Mouse (Mus musculus): ENCODE measurements at regions not wholly inside any gene's neighbourhood (a gene's known extent, or its start where the extent isn't known, plus 50 kb on each side); places are given as distances from the start of the nearest gene placed in this dataset.

DNA sequence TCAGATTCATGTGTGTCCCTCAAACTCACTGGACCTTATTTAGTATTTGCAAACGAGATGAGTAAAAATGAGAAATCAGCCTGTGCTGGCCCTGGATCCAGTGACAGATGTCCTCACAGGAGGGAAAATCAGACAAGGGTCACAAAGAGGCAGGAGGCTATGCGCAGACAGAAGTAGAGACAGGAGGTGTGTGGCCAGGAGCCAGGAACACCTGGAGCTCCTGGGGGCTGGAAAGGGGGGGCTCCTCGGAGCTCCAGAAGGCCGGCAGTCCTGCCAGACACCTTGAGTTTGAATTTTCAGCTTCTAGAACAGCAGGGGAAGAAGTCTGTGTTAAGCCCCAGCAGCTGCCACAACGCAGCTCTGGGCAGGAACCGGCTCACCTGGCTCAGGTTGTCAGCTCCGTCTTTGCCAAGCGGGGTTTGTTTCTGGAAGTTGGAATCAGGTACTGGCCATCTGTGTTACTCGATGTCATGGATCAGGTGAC is 53.7 kb upstream of the Lrpap1 start:
- peak overlapping the region; percentile 70 to 89 for H3K4me3 ChIP-seq (ENCODE audit: insufficient read depth in 1 of 2, low read depth in 2 of 2, low read length in 2 of 2)
- H3K9ac ChIP-seq (replicated peaks), result peak overlapping the region; percentile 91

DNA sequence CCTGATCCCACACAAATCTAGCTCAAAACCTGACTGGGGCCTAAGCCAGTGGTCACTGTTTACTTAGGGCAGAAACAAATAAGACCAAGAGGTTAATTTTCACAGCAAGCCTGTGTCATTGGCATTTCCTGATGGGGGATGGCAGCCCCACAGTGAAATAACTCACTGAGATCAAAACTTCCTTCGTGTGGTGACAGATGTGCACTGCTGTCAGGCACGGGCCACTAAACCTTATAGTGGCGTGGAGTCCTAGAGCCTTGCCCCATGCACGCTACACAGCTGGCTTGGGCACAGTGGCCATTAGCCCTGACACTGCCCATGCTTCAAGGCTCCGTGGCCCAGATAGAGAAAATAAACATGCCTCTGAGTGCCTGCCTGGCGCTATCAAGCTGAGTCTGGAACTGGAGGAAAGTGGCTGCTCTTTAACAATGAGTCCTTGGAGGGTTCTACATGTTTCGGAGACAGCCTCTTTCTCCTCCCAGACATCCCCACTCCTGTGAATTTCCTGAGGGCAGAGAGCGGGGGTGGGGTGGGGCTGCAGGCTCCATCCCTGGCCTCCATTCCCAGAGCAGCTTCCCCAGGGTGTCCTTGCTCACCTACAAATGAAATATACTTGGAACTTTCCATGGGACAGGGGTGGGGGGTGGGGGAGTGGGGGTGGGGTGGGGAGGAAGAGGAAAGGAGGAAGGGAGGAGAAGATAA is 52.9 kb upstream of the Lrpap1 start:
- no peak for ATAC-seq (ENCODE audit: insufficient read depth)
- 42% methylated on average over 8 of the region's 8 CpGs for WGBS (ENCODE audit: insufficient replicate concordance)
- Histone ChIP-seq H3K27ac (peak overlapping the region; percentile 96), H3K9me3 (ENCODE audit: control insufficient read depth, low read length) (no peaks in the 10 kb centered on the region), H3K4me2 (ENCODE audit: low read depth) (peak overlapping the region; percentile 82), H3K4me3 (ENCODE audit: insufficient read depth in 1 of 2, low read depth in 2 of 2, low read length in 2 of 2) (peak overlapping the region; percentile 3 to 70), H3K9ac (replicated peaks) (peak overlapping the region; percentile 91), H3K27me3 (ENCODE audit: control insufficient read depth, insufficient read depth, low read length) (no peaks in the 10 kb centered on the region), H3K4me1 (replicated peaks; ENCODE audit: control insufficient read depth in 2 of 2, insufficient read depth in 2 of 2, low read length in 1 of 2) (peaks cover 24 to 47% of the 10 kb centered on the region in 2 experiments), H3K36me3 (replicated peaks; ENCODE audit: control insufficient read depth, insufficient read depth, low read depth) (no peaks in the 10 kb centered on the region)
- TF ChIP-seq CTCF (IDR thresholded peaks at IDR 0.05; ENCODE audit: low read depth), result no peak
- no peak for TF ChIP-seq EP300 (IDR thresholded peaks at IDR 0.05; ENCODE audit: low read depth)
- no peak for DNase-seq (ENCODE audit: low read depth in 3 of 3, low spot score in 3 of 3)

More for the DNA sequence above, 53.7 kb upstream of the Lrpap1 start:
- H3K4me2 ChIP-seq (ENCODE audit: low read depth), result peak overlapping the region; percentile 82
- peak overlapping the region; percentile 96 for H3K27ac ChIP-seq
- ATAC-seq (ENCODE audit: insufficient read depth) (no peak), DNase-seq (ENCODE audit: low read depth in 3 of 3, low spot score in 3 of 3) (no peak)
- WGBS (ENCODE audit: insufficient replicate concordance), result 60% methylated on average over 9 of the region's 9 CpGs
- TF ChIP-seq CTCF (IDR thresholded peaks at IDR 0.05; ENCODE audit: low read depth) (no peak), EP300 (IDR thresholded peaks at IDR 0.05; ENCODE audit: low read depth) (no peak)
- no peaks in the 10 kb centered on the region for H3K36me3 ChIP-seq (replicated peaks; ENCODE audit: control insufficient read depth, insufficient read depth, low read depth)
- no peaks in the 10 kb centered on the region for H3K27me3 ChIP-seq (ENCODE audit: control insufficient read depth, insufficient read depth, low read length)
- no peaks in the 10 kb centered on the region for H3K9me3 ChIP-seq (ENCODE audit: control insufficient read depth, low read length)
- peaks cover 24 to 48% of the 10 kb centered on the region in 2 experiments for H3K4me1 ChIP-seq (replicated peaks; ENCODE audit: control insufficient read depth in 2 of 2, insufficient read depth in 2 of 2, low read length in 1 of 2)

DNA sequence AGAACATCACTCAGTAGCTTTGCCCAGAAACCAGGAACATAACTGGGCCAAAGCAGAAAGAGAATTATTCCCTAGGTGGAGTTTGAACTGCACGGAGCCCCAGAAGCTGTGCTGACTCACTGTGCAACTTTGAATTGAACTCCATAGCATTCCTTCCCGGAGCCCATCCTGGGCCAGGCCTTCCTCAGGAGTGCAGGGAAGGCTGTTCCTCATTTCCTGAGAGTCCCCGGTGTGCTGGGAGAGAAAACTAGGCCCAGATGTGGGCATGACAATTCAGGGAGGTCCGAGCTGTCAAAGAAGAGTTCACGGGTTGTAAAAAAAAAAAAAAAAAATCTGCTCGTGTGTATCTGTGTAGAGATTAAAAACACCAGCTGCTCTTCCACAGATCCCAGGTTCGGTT is 50.8 kb upstream of the Lrpap1 start:
- H3K9me3 ChIP-seq (ENCODE audit: control insufficient read depth, low read length), result no peaks in the 10 kb centered on the region
- peaks cover 17 to 33% of the 10 kb centered on the region in 2 experiments for H3K4me1 ChIP-seq (replicated peaks; ENCODE audit: control insufficient read depth in 2 of 2, insufficient read depth in 2 of 2, low read length in 1 of 2)
- ATAC-seq (ENCODE audit: insufficient read depth), result no peak
- H3K27ac ChIP-seq, result no peak overlapping the region
- no peak overlapping the region for H3K4me3 ChIP-seq (ENCODE audit: insufficient read depth in 1 of 2, low read depth in 2 of 2, low read length in 2 of 2)
- no peak overlapping the region for H3K4me2 ChIP-seq (ENCODE audit: low read depth)
- H3K9ac ChIP-seq (replicated peaks), result no peak overlapping the region
- no peaks in the 10 kb centered on the region for H3K27me3 ChIP-seq (ENCODE audit: control insufficient read depth, insufficient read depth, low read length)
- no peaks in the 10 kb centered on the region for H3K36me3 ChIP-seq (replicated peaks; ENCODE audit: control insufficient read depth, insufficient read depth, low read depth)
- TF ChIP-seq EP300 (IDR thresholded peaks at IDR 0.05; ENCODE audit: low read depth), result no peak
- no peak for TF ChIP-seq CTCF (IDR thresholded peaks at IDR 0.05; ENCODE audit: low read depth)
- no peak for DNase-seq (ENCODE audit: low read depth in 3 of 3, low spot score in 3 of 3)
- WGBS (ENCODE audit: insufficient replicate concordance), result 53% methylated on average over 7 of the region's 7 CpGs

DNA sequence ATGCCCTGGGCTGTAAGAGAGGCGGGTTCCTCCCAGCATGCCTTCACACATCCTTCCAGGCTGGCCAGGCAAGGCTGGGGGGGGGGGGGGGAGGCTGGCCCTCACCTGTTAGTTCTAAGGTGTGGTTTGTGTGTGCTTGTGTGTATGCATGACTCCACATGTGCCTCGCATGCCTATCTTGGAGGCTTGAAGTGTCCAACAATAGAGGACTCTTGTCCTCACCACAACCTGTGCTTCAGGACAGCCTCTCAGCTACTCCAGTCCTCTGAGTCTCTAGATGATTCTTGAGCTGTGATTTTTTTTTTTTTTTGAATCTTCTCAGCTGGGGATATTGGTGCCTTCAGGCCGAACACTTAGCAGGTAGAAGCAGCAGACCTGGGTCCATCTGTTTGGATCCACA is 50.2 kb upstream of the Lrpap1 start:
- WGBS (ENCODE audit: insufficient replicate concordance), result 64% methylated on average over 3 of the region's 3 CpGs
- TF ChIP-seq EP300 (IDR thresholded peaks at IDR 0.05; ENCODE audit: low read depth) (no peak), CTCF (IDR thresholded peaks at IDR 0.05; ENCODE audit: low read depth) (no peak)
- H3K4me1 ChIP-seq (replicated peaks; ENCODE audit: control insufficient read depth in 2 of 2, insufficient read depth in 2 of 2, low read length in 1 of 2), result peaks cover 14 to 28% of the 10 kb centered on the region in 2 experiments
- no peak overlapping the region for H3K9ac ChIP-seq (replicated peaks)
- no peak overlapping the region for H3K27ac ChIP-seq
- no peak overlapping the region for H3K4me3 ChIP-seq (ENCODE audit: insufficient read depth in 1 of 2, low read depth in 2 of 2, low read length in 2 of 2)
- ATAC-seq (ENCODE audit: insufficient read depth) (no peak), DNase-seq (ENCODE audit: low read depth in 3 of 3, low spot score in 3 of 3) (no peak)
- H3K4me2 ChIP-seq (ENCODE audit: low read depth), result no peak overlapping the region
- no peaks in the 10 kb centered on the region for H3K9me3 ChIP-seq (ENCODE audit: control insufficient read depth, low read length)
- no peaks in the 10 kb centered on the region for H3K36me3 ChIP-seq (replicated peaks; ENCODE audit: control insufficient read depth, insufficient read depth, low read depth)
- no peaks in the 10 kb centered on the region for H3K27me3 ChIP-seq (ENCODE audit: control insufficient read depth, insufficient read depth, low read length)
